Mouse (Mus musculus) embryonic facial prominence, embryonic 10.5 days (tissue): ENCODE data around the gene Slc10a7. TPM values are rescaled to one million over a fixed set of nuclear protein-coding genes. Genes with fewer than 3 reads are reported as not detected.
A peak's percentile ranks its signal among the peaks of the same experiment; 100 is the strongest.

Source experiments
- DNase-seq: peaks from one replicate; pipeline ENCODE4 v3.0.0-alpha.2; 2017; ENCODE audit warnings: low spot score
- H3K27ac ChIP-seq: fragments of 300-500 bp; sonication (generic); replicated peaks from 2 replicates; pipeline ENCODE4 v1.5.1; 2016; ENCODE audit warnings: mild to moderate bottlenecking
- H3K27me3 ChIP-seq: fragments of 300-500 bp; sonication (generic); replicated peaks from 2 replicates; pipeline ENCODE4 v1.6.1; 2016; ENCODE audit warnings: low read depth, mild to moderate bottlenecking; ENCODE audit not compliant: poor library complexity, severe bottlenecking
- H3K36me3 ChIP-seq: fragments of 300-500 bp; sonication (generic); replicated peaks from 2 replicates; pipeline ENCODE4 v1.6.1; 2016; ENCODE audit warnings: mild to moderate bottlenecking, moderate library complexity
- H3K4me1 ChIP-seq: fragments of 300-500 bp; sonication (generic); 2 replicates; pipeline ENCODE4 v1.6.1; 2016
- H3K4me3 ChIP-seq: fragments of 300-500 bp; sonication (generic); 2 replicates; pipeline ENCODE4 v1.5.1; 2016; ENCODE audit warnings: mild to moderate bottlenecking, moderate library complexity
- H3K9me3 ChIP-seq: fragments of 300-500 bp; sonication (generic); 2 replicates; pipeline ENCODE4 v1.6.1; 2016; ENCODE audit warnings: mild to moderate bottlenecking
- WGBS: fragments of 180-500 bp; shearing (Covaris S2); methylation state at CpG from one replicate; pipeline ENCODE4 v1.1.7; 2016; 5-methylcytosine and 5-hydroxymethylcytosine counted together
- polyA plus RNA-seq: library from polyadenylated mRNA; unstranded; fragments of >200 nt; fragmentation: Nextera tagmentation; extraction: Ambion mirVana; gene quantifications from 2 replicates; pipeline ENCODE4 v1.2.1, GENCODE M21; 2016

Slc10a7 gene
- polyA plus RNA-seq, 1 experiment from 2014 or later: 10.9 TPM

GRCm38 (mm10) chr8:78764976-78765375 is 255.8 kb downstream of the Slc10a7 start:
- H3K4me3 ChIP-seq: no peak overlapping the region
- no peaks in the 10 kb centered on the region for H3K9me3 ChIP-seq
- no peaks in the 10 kb centered on the region for H3K36me3 ChIP-seq
- no peak overlapping the region for H3K27ac ChIP-seq
- no peak for DNase-seq
- H3K27me3 ChIP-seq: no peaks in the 10 kb centered on the region
- no peaks in the 10 kb centered on the region for H3K4me1 ChIP-seq

GRCm38 (mm10) chr8:78765556-78765955 is 256.4 kb downstream of the Slc10a7 start:
- WGBS: 94% methylated on average over 1 of the region's 1 CpGs
- H3K9me3 ChIP-seq: no peaks in the 10 kb centered on the region

GRCm38 (mm10) chr8:78770584-78770983 is 261.4 kb downstream of the Slc10a7 start:
- no peaks in the 10 kb centered on the region for H3K27me3 ChIP-seq
- no peak overlapping the region for H3K4me3 ChIP-seq
- DNase-seq: no peak
- no peaks in the 10 kb centered on the region for H3K9me3 ChIP-seq
- H3K27ac ChIP-seq: no peak overlapping the region
- WGBS: 95% methylated on average over 3 of the region's 3 CpGs
- H3K36me3 ChIP-seq: no peaks in the 10 kb centered on the region
- no peaks in the 10 kb centered on the region for H3K4me1 ChIP-seq

More at GRCm38 (mm10) chr8:78765556-78765955, 256.4 kb downstream of the Slc10a7 start:
- Histone ChIP-seq H3K36me3 (no peaks in the 10 kb centered on the region), H3K27me3 (no peaks in the 10 kb centered on the region), H3K27ac (no peak overlapping the region), H3K4me3 (no peak overlapping the region), H3K4me1 (no peaks in the 10 kb centered on the region)
- DNase-seq: peak; percentile 2

- Histone ChIP-seq H3K4me1 (no peaks in the 10 kb centered on the region), H3K36me3 (no peaks in the 10 kb centered on the region), H3K4me3 (no peak overlapping the region), H3K27me3 (no peaks in the 10 kb centered on the region), H3K27ac (no peak overlapping the region), H3K9me3 (no peaks in the 10 kb centered on the region)
- peak; percentile 8 for DNase-seq
- 73% methylated on average over 7 of the region's 7 CpGs for WGBS
Measured at GRCm38 (mm10) chr8:78771256-78771655, 262.1 kb downstream of the Slc10a7 start.

- no peaks in the 10 kb centered on the region for H3K4me1 ChIP-seq
- no peak for DNase-seq
- 92% methylated on average over 9 of the region's 9 CpGs for WGBS
- peaks cover 5% of the 10 kb centered on the region; the same call in 1 of the 2 replicates for H3K9me3 ChIP-seq
- no peaks in the 10 kb centered on the region for H3K27me3 ChIP-seq
- no peaks in the 10 kb centered on the region for H3K36me3 ChIP-seq
- H3K27ac ChIP-seq: no peak overlapping the region
- H3K4me3 ChIP-seq: no peak overlapping the region
Measured at GRCm38 (mm10) chr8:78776816-78777215, 267.7 kb downstream of the Slc10a7 start.

Other genes starting within 250 kb of the Slc10a7 start
- 0.15 and 0.16 TPM in 2 replicates for gene Pou4f2, start 72.7 kb upstream of the Slc10a7 start, polyA plus RNA-seq
- gene Rbmxl1, start 448 bp upstream of the Slc10a7 start, polyA plus RNA-seq: 398 and 401 TPM in 2 replicates